Mouse (Mus musculus): ENCODE measurements around the gene Neurog1. TPM values are rescaled to one million over a fixed set of nuclear protein-coding genes. Genes with fewer than 3 reads are reported as not detected.

Neurog1 gene
- polyA plus RNA-seq, 1 experiment from 2014 or later = 3.1 TPM

DNA sequence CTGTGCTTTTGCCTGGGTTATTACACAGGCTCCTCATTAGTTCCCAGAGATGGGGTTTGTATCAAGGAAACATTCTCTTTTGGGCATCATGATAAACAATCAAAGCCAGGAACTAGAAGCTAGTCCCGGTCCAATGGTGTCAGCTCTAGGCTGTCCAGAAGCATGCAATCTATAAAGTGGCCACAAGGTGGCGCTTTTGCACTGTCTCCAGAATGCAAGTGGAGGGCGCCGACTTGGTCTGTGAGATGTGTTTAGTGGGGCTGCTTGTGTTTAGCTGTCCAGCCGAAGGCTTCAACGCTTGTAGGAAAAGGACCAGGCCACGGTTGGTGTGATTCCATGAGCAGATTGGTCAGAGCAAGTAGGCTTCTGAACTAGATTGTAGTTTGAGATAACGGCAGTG lies 27.5 kb upstream of the Neurog1 start:
- no peaks in the 10 kb centered on the region for H3K4me1 ChIP-seq
- no peaks in the 10 kb centered on the region for H3K36me3 ChIP-seq
- H3K27ac ChIP-seq (replicated peaks) = no peak overlapping the region
- no peak overlapping the region for H3K4me2 ChIP-seq (replicated peaks)
- H3K9ac ChIP-seq (replicated peaks) = no peak overlapping the region
- 23% methylated on average over 8 of the region's 8 CpGs for WGBS
- peak; percentile 85; the same call in 1 of the 2 replicates for ATAC-seq (replicated peaks)
- H3K9me3 ChIP-seq = no peaks in the 10 kb centered on the region
- H3K4me3 ChIP-seq = no peak overlapping the region
- H3K27me3 ChIP-seq = no peaks in the 10 kb centered on the region

DNA sequence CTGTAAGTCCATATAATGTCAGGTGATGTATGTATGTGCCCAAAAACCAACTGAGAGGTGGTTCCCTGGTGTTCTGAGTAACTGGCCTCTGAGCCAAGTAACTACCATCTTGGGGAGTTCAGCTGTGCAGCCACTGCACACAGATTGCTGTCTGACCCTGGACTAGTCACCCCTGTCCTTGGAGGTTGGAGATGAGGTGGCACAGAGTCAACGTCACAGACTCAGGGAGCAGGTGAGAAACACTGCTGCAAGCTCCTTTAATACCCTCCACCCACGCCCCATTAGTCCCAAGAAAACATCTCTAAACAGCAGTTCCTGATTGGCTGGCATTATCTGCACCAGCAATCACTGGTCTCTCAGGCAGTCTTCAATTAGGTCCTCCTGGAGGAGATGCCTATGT lies 23.2 kb upstream of the Neurog1 start:
- no peak overlapping the region for H3K4me3 ChIP-seq
- WGBS = 62% methylated on average over 2 of the region's 2 CpGs
- H3K27me3 ChIP-seq = no peaks in the 10 kb centered on the region
- no peaks in the 10 kb centered on the region for H3K9me3 ChIP-seq
- no peaks in the 10 kb centered on the region for H3K4me1 ChIP-seq
- no peak overlapping the region for H3K27ac ChIP-seq (replicated peaks)
- H3K36me3 ChIP-seq = no peaks in the 10 kb centered on the region
- no peak for ATAC-seq (replicated peaks)
- no peak overlapping the region for H3K4me2 ChIP-seq (replicated peaks)
- no peak overlapping the region for H3K9ac ChIP-seq (replicated peaks)

DNA sequence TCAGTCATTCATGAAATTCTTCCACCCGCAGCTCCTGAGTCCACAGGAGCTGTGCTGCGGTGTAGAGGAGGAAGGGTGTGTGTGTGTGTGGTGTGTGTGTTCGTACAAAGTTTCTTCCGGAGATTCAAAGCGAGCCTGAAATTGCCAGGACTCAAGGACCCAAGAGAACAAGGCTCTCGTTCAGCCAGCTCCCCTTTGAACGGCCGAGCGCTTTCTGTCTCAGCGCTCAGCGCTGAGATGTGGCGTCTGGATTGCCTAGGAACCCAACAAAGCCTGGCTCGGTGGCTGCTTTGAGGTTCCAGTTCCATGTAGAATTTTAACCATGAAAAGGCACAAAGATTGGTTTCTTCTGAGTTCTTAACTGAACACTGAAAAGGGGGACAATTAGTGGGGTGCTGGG lies 18.2 kb upstream of the Neurog1 start:
- WGBS = 56% methylated on average over 13 of the region's 13 CpGs
- Histone ChIP-seq H3K4me3 (no peak overlapping the region), H3K27ac (replicated peaks) (no peak overlapping the region), H3K4me1 (0 out of 2 replicates have a peak, but pooled peaks cover 2% of the 10 kb centered on the region), H3K4me2 (replicated peaks) (no peak overlapping the region), H3K9ac (replicated peaks) (no peak overlapping the region), H3K36me3 (no peaks in the 10 kb centered on the region), H3K9me3 (no peaks in the 10 kb centered on the region), H3K27me3 (peaks cover 5% of the 10 kb centered on the region; the same call in 1 of the 2 replicates)
- ATAC-seq (replicated peaks) = no peak

DNA sequence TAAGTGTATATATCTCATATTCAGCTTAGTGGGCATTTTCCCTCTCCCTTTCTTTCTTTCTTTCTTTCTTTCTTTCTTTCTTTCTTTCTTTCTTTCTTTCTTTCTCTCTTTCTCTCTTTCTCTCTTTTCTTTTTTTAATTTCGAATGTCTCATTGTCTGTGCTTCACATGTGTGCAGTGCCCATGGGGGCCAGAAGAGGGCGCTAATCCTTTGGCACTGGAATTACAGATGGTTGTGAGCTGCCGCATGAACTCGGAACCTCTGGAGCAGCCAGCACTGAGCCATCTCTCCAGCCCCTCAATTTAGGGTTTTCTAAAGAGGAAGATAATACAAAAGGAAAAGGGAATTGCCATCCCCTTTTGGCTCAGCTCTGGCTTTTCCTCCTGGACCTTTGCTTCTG lies 15.4 kb upstream of the Neurog1 start:
- Histone ChIP-seq H3K36me3 (no peaks in the 10 kb centered on the region), H3K27ac (replicated peaks) (no peak overlapping the region), H3K9me3 (no peaks in the 10 kb centered on the region), H3K27me3 (peaks cover 12% of the 10 kb centered on the region; the same call in 1 of the 2 replicates), H3K9ac (replicated peaks) (no peak overlapping the region), H3K4me2 (replicated peaks) (no peak overlapping the region), H3K4me1 (0 out of 2 replicates have a peak, but pooled peaks cover 2% of the 10 kb centered on the region), H3K4me3 (no peak overlapping the region)
- ATAC-seq (replicated peaks) = no peak
- WGBS = 70% methylated on average over 4 of the region's 4 CpGs

DNA sequence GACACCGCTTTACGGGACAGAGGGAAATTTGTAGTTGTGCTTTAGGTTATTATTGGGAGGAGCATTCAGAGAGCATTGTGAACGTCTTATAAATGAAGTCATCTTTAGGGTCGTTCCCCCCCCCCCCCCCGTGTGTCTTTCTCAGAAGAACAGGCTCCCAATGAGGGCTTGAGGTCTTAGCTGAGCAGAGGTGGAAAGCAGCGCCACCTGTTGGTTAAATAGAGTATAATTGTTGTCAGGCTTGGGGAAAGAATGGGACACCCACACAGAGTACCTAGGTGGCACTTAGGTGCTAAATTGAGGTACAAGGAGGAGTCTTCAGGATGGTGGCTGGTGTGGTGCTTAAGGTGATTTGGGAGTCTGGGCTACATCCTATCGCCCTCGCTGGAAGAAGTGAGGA lies 14.5 kb upstream of the Neurog1 start:
- no peaks in the 10 kb centered on the region for H3K9me3 ChIP-seq
- no peak overlapping the region for H3K9ac ChIP-seq (replicated peaks)
- H3K27ac ChIP-seq (replicated peaks) = no peak overlapping the region
- H3K4me2 ChIP-seq (replicated peaks) = no peak overlapping the region
- 0 out of 2 replicates have a peak, but pooled peaks have one; percentile 29 for ATAC-seq (replicated peaks)
- 35% methylated on average over 8 of the region's 8 CpGs for WGBS
- peaks cover 16% of the 10 kb centered on the region; the same call in 1 of the 2 replicates for H3K27me3 ChIP-seq
- no peaks in the 10 kb centered on the region for H3K36me3 ChIP-seq
- 0 out of 2 replicates have a peak, but pooled peaks cover 2% of the 10 kb centered on the region for H3K4me1 ChIP-seq
- no peak overlapping the region for H3K4me3 ChIP-seq

DNA sequence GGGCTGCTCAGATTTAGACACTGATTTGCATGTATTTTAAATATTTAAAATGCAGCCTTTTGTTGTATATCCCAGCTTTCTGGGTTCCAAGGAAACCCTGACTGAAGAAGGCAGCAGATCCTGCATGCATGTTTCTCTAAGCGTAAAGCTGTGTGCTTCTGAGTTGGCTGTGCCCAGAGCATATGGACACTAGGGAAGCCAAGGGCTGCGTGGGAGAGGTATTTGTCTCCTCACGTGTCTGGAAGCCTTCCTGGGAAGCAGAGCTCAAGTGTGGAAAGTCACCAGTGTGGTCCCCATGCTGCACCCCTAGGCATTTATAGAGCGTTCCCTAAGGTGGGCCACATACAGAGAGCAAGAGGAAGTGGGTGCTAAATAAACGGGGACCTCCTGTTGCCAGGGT lies 13.7 kb upstream of the Neurog1 start:
- 59% methylated on average over 5 of the region's 5 CpGs for WGBS
- no peaks in the 10 kb centered on the region for H3K9me3 ChIP-seq
- ATAC-seq (replicated peaks) = no peak
- no peaks in the 10 kb centered on the region for H3K36me3 ChIP-seq
- H3K27ac ChIP-seq (replicated peaks) = no peak overlapping the region
- H3K4me3 ChIP-seq = no peak overlapping the region
- no peak overlapping the region for H3K4me2 ChIP-seq (replicated peaks)
- peaks cover 22% of the 10 kb centered on the region for H3K27me3 ChIP-seq
- peaks cover 2% of the 10 kb centered on the region; the same call in 1 of the 2 replicates for H3K4me1 ChIP-seq
- H3K9ac ChIP-seq (replicated peaks) = no peak overlapping the region

DNA sequence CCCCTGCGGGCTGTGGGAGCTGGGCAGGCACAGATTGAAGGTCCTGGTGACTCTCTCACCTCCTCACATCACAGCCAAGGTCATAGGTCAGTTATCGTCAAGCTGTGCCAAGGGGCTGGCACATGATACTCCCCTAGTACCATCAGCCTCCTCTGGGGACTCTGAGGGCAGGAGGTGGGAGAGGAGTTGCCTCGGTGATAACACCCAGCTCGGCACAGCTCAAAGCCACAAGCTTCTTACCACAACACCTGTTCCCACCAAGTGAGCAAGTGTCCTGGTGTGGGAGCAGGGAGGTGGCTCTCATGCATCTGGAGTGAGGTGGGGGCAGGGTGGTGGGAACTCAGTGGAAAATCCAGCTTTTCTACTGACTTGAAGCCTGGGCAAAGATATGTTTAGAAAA lies 10.3 kb upstream of the Neurog1 start:
- peaks cover 51% of the 10 kb centered on the region for H3K27me3 ChIP-seq
- ATAC-seq (replicated peaks) = no peak
- no peak overlapping the region for H3K4me2 ChIP-seq (replicated peaks)
- no peaks in the 10 kb centered on the region for H3K36me3 ChIP-seq
- no peak overlapping the region for H3K4me3 ChIP-seq
- H3K4me1 ChIP-seq = peaks cover 28% of the 10 kb centered on the region
- H3K27ac ChIP-seq (replicated peaks) = no peak overlapping the region
- H3K9ac ChIP-seq (replicated peaks) = no peak overlapping the region
- no peaks in the 10 kb centered on the region for H3K9me3 ChIP-seq
- 59% methylated on average over 4 of the region's 4 CpGs for WGBS

DNA sequence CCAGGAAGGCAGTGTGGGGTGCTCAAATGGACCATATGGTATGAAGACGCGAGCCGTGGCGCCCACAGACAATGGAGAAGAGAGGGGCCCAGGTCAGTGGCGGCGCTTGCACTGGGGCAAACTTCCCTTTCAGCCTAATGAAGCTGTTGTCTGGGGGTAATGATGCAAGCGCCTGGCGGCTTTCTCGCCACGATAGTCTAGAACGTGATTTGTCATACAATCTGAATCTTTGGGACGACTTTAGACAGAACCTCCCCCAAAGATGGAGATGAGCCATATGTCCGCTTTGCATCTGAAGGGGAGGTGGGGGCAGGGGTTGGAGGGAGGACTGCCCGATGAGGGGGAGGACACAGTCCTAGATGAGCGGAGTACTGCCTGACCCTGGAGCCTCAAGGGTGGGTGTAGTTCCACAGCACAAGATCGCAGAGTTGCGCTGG lies 8.4 kb upstream of the Neurog1 start:
- peak; percentile 53; the same call in 1 of the 2 replicates for ATAC-seq (replicated peaks)
- peaks cover 25% of the 10 kb centered on the region for H3K4me1 ChIP-seq
- WGBS = 1% methylated on average over 17 of the region's 17 CpGs
- no peak overlapping the region for H3K4me3 ChIP-seq
- no peaks in the 10 kb centered on the region for H3K9me3 ChIP-seq
- H3K9ac ChIP-seq (replicated peaks) = no peak overlapping the region
- H3K36me3 ChIP-seq = no peaks in the 10 kb centered on the region
- peaks cover 65% of the 10 kb centered on the region for H3K27me3 ChIP-seq
- peak overlapping the region; percentile 15; the same call in 1 of the 2 replicates for H3K4me2 ChIP-seq (replicated peaks)
- H3K27ac ChIP-seq (replicated peaks) = no peak overlapping the region

DNA sequence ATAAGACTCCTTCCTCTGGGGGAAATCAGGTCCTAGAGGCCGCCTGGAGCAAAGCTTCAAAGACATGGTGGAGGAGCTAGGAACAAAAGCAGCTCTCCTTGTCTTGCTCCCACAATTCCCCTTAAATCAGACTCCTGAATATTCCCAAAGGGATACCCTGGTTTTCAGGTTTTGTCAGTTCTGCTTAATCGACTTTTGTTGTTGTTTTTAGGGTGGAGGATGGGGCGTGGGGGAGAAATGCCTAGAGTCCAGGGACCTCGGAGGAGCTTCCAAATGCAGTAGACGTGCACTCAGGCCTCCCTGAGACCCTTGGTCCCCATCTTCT lies 7.9 kb upstream of the Neurog1 start:
- ATAC-seq (replicated peaks) = no peak
- H3K4me2 ChIP-seq (replicated peaks) = peak overlapping the region; percentile 15; the same call in 1 of the 2 replicates
- WGBS = 4% methylated on average over 5 of the region's 5 CpGs
- peaks cover 25% of the 10 kb centered on the region for H3K4me1 ChIP-seq
- H3K9ac ChIP-seq (replicated peaks) = no peak overlapping the region
- no peaks in the 10 kb centered on the region for H3K9me3 ChIP-seq
- no peaks in the 10 kb centered on the region for H3K36me3 ChIP-seq
- no peak overlapping the region for H3K27ac ChIP-seq (replicated peaks)
- H3K4me3 ChIP-seq = no peak overlapping the region
- peaks cover 70% of the 10 kb centered on the region for H3K27me3 ChIP-seq

DNA sequence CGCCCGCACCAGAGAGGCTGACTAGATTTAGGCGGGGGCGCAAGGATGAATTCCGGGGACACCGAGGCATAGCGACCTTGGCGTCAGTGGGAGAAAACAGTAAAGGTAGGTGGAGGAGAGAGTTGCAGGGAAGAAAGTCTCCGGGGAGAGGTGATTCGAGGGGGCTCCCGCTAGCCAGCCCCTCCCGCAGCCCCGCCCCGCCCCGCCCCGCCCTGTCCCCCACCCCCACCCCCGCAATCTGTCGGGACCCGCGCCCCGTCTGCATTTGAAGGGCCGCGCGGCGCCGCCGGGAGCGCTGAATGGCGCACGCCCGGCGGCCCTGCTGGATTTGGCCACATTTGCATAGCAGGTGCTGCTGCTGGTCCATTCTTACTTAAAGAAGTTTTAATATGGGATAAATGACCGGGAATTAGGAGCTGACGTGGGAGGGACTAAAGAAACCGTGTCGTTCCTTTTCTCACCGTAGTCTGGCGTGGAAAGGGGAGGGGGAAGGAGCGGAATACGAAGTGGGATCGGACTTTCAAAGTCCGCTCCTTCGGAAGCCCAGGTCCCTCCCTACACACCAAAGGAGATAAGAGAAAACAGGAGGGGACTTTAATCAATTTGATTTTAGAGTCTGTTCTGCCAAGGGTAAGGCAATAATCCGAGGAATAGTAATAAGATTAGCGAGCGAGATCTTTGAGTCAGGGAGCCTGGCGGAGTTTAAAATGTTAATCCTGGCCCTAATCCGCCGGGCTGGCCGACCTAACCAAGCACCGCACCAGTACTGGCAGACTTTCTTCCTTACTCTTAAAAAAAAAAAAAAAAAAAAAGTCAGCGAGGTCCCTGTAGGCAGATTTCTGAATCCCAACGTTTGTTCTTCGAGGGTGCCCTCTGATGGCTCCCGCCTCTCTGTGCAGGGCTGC lies 7.3 kb upstream of the Neurog1 start:
- under 1% methylated on average over 55 of the region's 55 CpGs for WGBS
- no peaks in the 10 kb centered on the region for H3K36me3 ChIP-seq
- peak overlapping the region; percentile 27 for H3K9ac ChIP-seq (replicated peaks)
- no peaks in the 10 kb centered on the region for H3K9me3 ChIP-seq
- H3K4me1 ChIP-seq = peaks cover 25% of the 10 kb centered on the region
- 0 out of 2 replicates have a peak, but pooled peaks have one; percentile 19 for ATAC-seq (replicated peaks)
- no peak overlapping the region for H3K27ac ChIP-seq (replicated peaks)
- peaks cover 75% of the 10 kb centered on the region for H3K27me3 ChIP-seq
- peak overlapping the region; percentile 36 for H3K4me3 ChIP-seq
- peak overlapping the region; percentile 68 for H3K4me2 ChIP-seq (replicated peaks)

DNA sequence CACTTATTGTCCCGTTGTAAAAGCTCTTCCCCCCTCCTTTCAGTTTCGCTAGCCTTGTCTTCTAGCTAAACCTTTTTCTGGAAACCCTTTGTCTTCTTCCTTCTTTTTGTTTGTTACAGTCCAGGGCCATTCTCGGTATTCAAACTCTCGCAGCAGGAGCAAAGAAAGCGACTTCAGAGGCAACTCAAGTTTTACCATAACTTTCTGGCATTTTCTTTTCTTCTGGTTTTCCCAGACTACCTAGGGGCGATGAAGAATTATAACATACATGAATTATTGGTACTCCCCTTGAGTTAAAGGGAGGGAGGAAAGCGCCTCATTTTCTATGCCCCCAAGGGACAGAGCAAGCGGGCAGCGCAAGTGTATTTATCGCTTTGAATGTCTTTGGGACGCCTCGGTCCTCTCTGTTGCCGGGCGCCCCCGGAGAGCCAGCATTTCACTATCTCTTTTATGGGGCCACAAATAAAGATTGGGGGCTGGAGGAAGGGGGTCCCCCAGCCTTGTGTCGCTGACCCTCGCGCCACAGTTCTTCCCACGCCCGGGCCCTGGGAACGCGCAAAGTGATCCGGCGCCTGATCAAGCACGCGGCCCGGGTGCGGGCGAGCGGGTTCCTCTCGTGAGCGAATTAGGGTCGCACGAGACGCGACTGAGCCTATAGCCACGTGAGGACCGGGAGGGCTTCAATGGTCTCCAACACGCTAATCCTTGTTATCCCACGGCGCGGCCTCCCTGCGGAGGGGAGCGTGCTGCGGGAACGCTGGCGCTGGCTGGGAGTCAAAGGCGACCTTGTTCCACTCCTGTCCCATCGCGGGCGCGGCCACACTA lies 6.4 kb upstream of the Neurog1 start:
- Histone ChIP-seq H3K27ac (replicated peaks) (no peak overlapping the region), H3K4me1 (peaks cover 25% of the 10 kb centered on the region), H3K36me3 (no peaks in the 10 kb centered on the region), H3K4me2 (replicated peaks) (peak overlapping the region; percentile 68), H3K4me3 (peak overlapping the region; percentile 36), H3K27me3 (peaks cover 82% of the 10 kb centered on the region), H3K9ac (replicated peaks) (peak overlapping the region; percentile 27), H3K9me3 (no peaks in the 10 kb centered on the region)
- ATAC-seq (replicated peaks) = 0 out of 2 replicates have a peak, but pooled peaks have one; percentile 31
- under 1% methylated on average over 52 of the region's 52 CpGs for WGBS

All from forebrain, embryonic 15.5 days (tissue).